Mouse (Mus musculus): ENCODE results near the gene C1qtnf4.

DNA sequence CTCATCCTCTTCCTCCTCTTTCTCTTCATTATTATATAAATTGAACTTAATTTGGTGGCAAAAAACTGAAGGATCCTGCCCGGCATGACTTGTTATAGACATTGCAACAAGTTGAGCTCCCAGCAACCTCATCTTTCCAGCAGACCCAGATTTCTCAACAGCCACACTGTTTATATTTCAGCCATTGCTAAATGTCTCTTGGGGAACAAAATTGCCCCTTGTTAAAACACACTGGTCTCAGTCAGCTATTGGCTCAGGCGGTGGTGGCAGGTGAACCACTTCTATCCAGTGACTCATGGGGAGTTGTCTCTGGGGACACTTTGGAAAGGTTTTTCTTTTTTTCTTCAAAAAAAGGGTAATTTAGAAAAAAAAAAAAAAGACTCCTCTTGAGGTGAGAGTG lies 47.0 kb upstream of the C1qtnf4 start:
- TF ChIP-seq POLR2A (IDR thresholded peaks at IDR 0.05; ENCODE audit: extremely low read depth, insufficient read depth, low read length), result no peak
- no peak for TF ChIP-seq CTCF (IDR thresholded peaks at IDR 0.05; ENCODE audit: low read depth, low read length)

Data from liver, adult 2 months (tissue).